Mouse (Mus musculus) Patski (cell line): ENCODE data around the gene T2. TPM values are rescaled to one million over a fixed set of nuclear protein-coding genes. Genes with fewer than 3 reads are reported as not detected.
"Not testable (repeated sequence)": the region's sequence is repeated elsewhere in the genome, so short reads cannot be mapped to it uniquely, and the experiment has no call there.

Experiments
- ATAC-seq: fragments of 100-300 bp; one replicate; pipeline ENCODE4 v1.8.0; 2021
- CTCF ChIA-PET: fragments of 350-600 bp; sonication (Branson Sonifier 250); formaldehyde crosslinking; loops from one replicate; lab custom pipeline; 2022; ENCODE audit warnings: inconsistent platforms; lab: Charles Lee
- POLR2A ChIA-PET: fragments of 350-600 bp; sonication (Branson Sonifier 250); formaldehyde crosslinking; loops from one replicate; lab custom pipeline; 2022; ENCODE audit warnings: antibody characterized with exemption, inconsistent platforms; lab: Charles Lee
- DNase-seq: peaks from one replicate; pipeline ENCODE4 v3.0.0-alpha.2; 2011; ENCODE audit warnings: low read depth, low spot score
- H3K27me3 ChIP-seq: fragments of 371-371 bp; one replicate; pipeline ENCODE4 v1.5.1; 2021
- CTCF ChIP-seq: fragments of 100-300 bp; IDR thresholded peaks from one replicate; pipeline ENCODE4 v1.5.1; 2021
- in situ Hi-C: fragments of 300-500 bp; cut with MboI; formaldehyde crosslinking; loops from 3 replicates; pipeline ENCODE4 v1.11.1; 2018; ENCODE audit warnings: low pct_unique_long_range_greater_than_20kb, mixed read lengths
- polyA plus RNA-seq: library from polyadenylated mRNA; unstranded; gene quantifications from one replicate; pipeline ENCODE4 v1.2.3, GENCODE M21; 2021

T2 gene
- polyA plus RNA-seq, result 0.05 TPM

- TF ChIP-seq CTCF, result no peak
- DNase-seq (no peak), ATAC-seq (no peak)
- ChIA-PET CTCF (interaction anchor here (1.6 kb wide), 1 partner anchor 17 kb away, joined by 4 read pairs; no protein-coding TSS in a partner anchor), POLR2A (no interaction called here)
- in situ Hi-C loops, result no loop called here
- peaks cover 7% of the 10 kb centered on the region for H3K27me3 ChIP-seq
Observed at GRCm38 (mm10) chr17:8355692-8356091, at the start of gene T2. Gene T2, plus strand, starts transcription at chr17:8355992.

GRCm38 (mm10) chr17:8310838-8311614, 44.8 kb upstream of the T2 start, which contains the start of gene Sft2d1:
Gene Sft2d1, plus strand, starts transcription at chr17:8311102.
- POLR2A ChIA-PET, result no interaction called here

GRCm38 (mm10) chr17:8311751-8312150, 44.0 kb upstream of the T2 start:
- DNase-seq (no peak), ATAC-seq (no peak)
- in situ Hi-C loops, result loop anchor here (5.0 kb wide), 2 partner anchors 34 to 61 kb away; no protein-coding TSS in a partner anchor
- POLR2A ChIA-PET, result no interaction called here
- H3K27me3 ChIP-seq, result no peaks in the 10 kb centered on the region
- TF ChIP-seq CTCF, result no peak
- CTCF ChIA-PET, result interaction anchor here (1.2 to 1.4 kb wide), 2 partner anchors 47 to 59 kb away, joined by 3 to 4 read pairs; no protein-coding TSS in a partner anchor

More at GRCm38 (mm10) chr17:8310838-8311614, 44.8 kb upstream of the T2 start, which contains the start of gene Sft2d1:
- no peak for TF ChIP-seq CTCF
- ATAC-seq (peak; percentile 84), DNase-seq (peak; percentile 60)
- H3K27me3 ChIP-seq, result no peaks in the 10 kb centered on the region
- in situ Hi-C loops, result loop anchor here (5.0 kb wide), 2 partner anchors 34 to 61 kb away; no protein-coding TSS in a partner anchor
- CTCF ChIA-PET, result interaction anchor here (1.3 kb wide), 1 partner anchor 46 kb away, joined by 5 read pairs; no protein-coding TSS in a partner anchor

- DNase-seq (no peak), ATAC-seq (no peak)
- in situ Hi-C loops, result loop anchor here (5.0 kb wide), 2 partner anchors 37 to 58 kb away; no protein-coding TSS in a partner anchor
- H3K27me3 ChIP-seq, result no peaks in the 10 kb centered on the region
- POLR2A ChIA-PET, result no interaction called here
- CTCF ChIA-PET, result no interaction called here
- TF ChIP-seq CTCF, result no peak
Observed at GRCm38 (mm10) chr17:8313976-8314375, 41.8 kb upstream of the T2 start.

- CTCF ChIA-PET, result interaction anchor here (0.7 to 1.4 kb wide), 3 partner anchors 18 to 56 kb away, joined by 3 read pairs; no protein-coding TSS in a partner anchor
- POLR2A ChIA-PET, result no interaction called here
- H3K27me3 ChIP-seq, result no peaks in the 10 kb centered on the region
- DNase-seq (no peak), ATAC-seq (no peak)
- no peak for TF ChIP-seq CTCF
- in situ Hi-C loops, result no loop called here
Observed at GRCm38 (mm10) chr17:8316251-8316650, 39.5 kb upstream of the T2 start.

GRCm38 (mm10) chr17:8326877-8327276, 28.9 kb upstream of the T2 start:
- ATAC-seq, H3K27me3 ChIP-seq, DNase-seq, POLR2A ChIA-PET, CTCF ChIA-PET, in situ Hi-C loops: not testable (repeated sequence)

DNA sequence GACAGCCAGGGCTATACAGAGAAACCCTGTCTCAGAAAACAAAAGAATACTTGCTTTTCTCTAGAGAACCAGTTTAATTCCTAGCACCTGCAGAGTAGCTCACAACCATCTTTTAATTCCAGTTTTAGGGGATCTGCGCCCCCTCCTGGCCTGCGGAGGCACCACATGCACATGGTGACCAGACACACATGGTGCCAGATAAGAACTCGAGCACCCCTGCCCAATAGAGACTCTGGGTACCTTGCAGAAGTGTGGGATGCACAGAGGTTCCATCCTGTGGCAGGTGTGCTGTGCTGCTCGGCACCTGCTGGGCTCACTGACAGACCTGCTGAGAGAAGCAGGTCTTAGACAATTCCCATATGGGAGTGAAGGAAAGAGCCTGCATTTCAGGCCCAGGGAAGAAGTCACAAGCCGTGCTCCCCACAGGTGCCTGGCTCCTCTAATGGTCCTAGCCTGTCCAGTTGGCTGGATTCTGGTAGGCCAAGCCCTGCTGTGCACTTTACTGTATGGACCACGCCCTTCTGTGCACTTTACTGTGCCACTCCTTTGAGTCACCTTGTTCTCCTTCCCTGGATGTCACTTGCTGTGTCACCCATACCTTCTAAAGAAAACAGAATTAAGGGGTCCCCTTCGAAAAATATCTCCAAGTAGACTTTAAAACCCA, 27.1 kb upstream of the T2 start:
- in situ Hi-C loops, result no loop called here
- ATAC-seq (no peak), DNase-seq (no peak)
- CTCF ChIA-PET, result no interaction called here
- POLR2A ChIA-PET, result no interaction called here
- no peak for TF ChIP-seq CTCF
- no peaks in the 10 kb centered on the region for H3K27me3 ChIP-seq

DNA sequence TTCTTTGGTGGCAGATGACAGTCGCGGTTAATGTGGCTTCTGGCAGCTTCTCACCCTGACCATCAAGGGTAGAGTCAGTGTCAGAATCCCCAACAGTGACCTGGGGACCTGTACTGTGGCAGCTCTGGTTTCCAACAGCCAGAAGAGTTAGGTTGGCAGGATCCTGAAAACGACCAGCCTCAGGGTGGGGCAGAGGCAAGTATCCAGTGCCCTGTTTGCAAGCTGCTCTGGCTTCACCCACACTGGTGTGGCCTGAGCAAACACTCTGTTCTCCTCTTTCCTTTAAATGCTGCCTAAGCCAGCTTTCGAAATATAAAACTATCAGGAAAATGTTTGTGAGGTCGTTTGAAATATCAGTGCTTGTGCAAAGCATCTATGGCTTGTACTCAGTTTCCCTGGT, 25.2 kb upstream of the T2 start:
- DNase-seq, result no peak
- in situ Hi-C loops, result no loop called here
- CTCF ChIA-PET, result interaction anchor here (1.2 kb wide), 2 partner anchors 9 to 15 kb away, joined by 3 read pairs; no protein-coding TSS in a partner anchor
- POLR2A ChIA-PET, result interaction anchor here (1.0 kb wide), 1 partner anchor 9 kb away, joined by 3 read pairs; no protein-coding TSS in a partner anchor
- H3K27me3 ChIP-seq, result no peaks in the 10 kb centered on the region
- TF ChIP-seq CTCF, result no peak
- ATAC-seq, result no peak

- POLR2A ChIA-PET, DNase-seq, ATAC-seq, in situ Hi-C loops, H3K27me3 ChIP-seq, CTCF ChIA-PET: not testable (repeated sequence)
Observed at GRCm38 (mm10) chr17:8337159-8337558, 18.6 kb upstream of the T2 start, which contains the start of gene Prr18. Gene Prr18, plus strand, starts transcription at chr17:8337459.

DNA sequence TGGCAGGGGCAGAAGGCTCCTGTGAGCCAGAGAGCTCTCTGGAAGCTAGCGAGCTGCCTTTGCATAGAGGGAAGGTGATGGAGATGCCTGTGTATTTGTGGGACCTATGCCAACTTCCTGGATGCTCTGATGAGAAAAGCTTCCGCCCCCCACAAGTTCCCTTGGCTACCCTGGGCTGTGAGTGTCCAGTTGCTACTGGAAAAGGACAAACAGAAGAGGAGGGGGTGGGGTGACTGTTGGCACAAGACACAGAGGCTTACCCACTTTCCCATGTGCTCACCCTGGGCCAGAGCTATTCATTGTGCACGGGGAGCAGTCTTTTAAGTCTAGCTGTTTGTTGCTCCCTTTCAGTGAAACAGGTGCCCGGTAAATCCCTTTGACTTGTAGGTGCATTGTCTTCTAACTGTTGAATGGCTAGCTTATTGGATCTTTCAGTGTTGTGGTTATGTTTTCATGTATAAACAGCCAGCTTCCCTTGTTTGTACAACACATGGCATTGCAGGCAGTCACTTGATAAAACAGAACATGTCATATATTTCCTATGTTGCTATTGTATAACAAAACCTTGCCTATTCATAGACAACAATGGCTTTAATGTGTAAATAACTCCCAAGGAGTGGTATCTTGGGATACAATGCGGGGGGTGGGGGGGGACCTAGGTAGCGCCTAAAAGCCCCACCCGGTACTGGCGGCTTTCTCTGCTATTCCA, 16.0 kb upstream of the T2 start:
- H3K27me3 ChIP-seq, result peaks cover 6% of the 10 kb centered on the region
- ATAC-seq (peak; percentile 27), DNase-seq (no peak)
- no peak for TF ChIP-seq CTCF
- CTCF ChIA-PET, result interaction anchor here (0.9 to 1.1 kb wide), 2 partner anchors 10 to 33 kb away, joined by 3 read pairs; no protein-coding TSS in a partner anchor
- POLR2A ChIA-PET, result interaction anchor here (0.7 to 1.0 kb wide), 2 partner anchors 10 to 14 kb away, joined by 3 read pairs; no protein-coding TSS in a partner anchor
- in situ Hi-C loops, result no loop called here
